Mouse (Mus musculus): Measurements from ENCODE around the gene Ccdc187. TPM values are rescaled to one million over a fixed set of nuclear protein-coding genes. Genes with fewer than 3 reads are reported as not detected.
A peak's percentile ranks its signal among the peaks of the same experiment; 100 is the strongest.

Ccdc187 gene
- total RNA-seq, 2 experiments from 2014 or later: 0.81 to 0.92 TPM

DNA sequence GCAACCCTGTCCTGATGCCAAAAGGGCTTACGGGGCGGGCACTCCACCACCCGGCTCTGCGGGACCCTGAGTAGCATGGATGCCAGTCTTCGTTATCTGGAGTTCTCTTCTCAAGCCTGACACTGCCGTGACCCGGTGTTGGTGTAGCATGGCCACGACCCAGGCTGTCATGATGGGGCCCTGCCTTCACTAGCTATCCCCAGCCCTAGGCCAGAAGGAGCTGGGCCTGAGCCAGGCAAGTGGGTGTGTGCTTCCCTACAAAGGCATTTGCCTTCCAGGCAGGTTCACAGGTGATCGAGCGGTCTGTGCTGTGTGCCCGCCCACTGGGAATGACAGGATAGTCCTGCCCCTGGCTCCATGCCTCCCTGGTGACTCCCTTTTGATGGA lies 21.6 kb upstream of the Ccdc187 start:
- peak; percentile 65 for DNase-seq

- peak; percentile 90 for DNase-seq
Measured at GRCm38 (mm10) chr2:26315072-26315924, 20.9 kb upstream of the Ccdc187 start, which contains the start of gene Gpsm1. TSS of gene Gpsm1 (plus strand) at chr2:26315515.

- peak; percentile 71 for DNase-seq
Measured at GRCm38 (mm10) chr2:26314281-26315071, 20.1 kb upstream of the Ccdc187 start.

DNA sequence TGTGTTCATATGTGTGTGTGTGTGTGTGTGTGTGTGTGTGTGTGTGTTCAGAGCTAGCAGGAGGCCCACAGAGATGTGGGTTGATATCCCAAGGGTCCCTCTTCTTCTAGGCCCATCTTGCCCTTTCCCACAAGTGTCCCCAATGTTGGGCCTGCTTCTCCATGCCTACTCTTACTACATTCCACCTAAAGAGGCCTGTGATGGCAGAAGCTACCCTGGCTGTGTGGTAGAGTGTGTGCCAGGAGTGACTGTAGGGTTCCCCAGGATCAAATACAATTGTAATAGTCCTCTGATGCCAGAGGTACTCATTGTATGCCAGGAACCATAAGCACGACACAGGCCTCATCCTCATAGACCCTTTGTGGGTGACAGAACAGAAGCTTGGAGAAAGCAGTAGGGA lies 19.0 kb upstream of the Ccdc187 start:
- DNase-seq: no peak

- no peak for DNase-seq
Measured at GRCm38 (mm10) chr2:26312812-26313211, 18.5 kb upstream of the Ccdc187 start.

DNA sequence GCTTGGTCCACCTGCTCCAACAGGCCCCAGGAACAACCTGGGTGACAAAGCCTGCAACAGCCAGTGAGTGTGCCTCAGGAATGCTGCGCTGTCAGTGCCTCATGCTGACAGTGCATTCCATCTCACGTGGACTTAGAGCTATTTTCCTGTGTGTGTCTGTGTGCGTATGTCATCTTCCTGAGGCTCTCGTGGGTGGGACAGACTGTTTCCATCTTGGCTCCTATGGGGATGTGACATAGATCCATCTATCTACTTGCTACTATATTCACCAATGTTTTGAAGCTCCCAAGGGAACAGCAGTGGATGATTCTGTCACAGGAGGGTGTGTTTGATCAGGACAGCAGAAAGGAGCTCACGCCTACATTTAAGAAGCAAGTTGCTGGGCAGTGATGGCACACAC lies 17.6 kb upstream of the Ccdc187 start:
- DNase-seq: no peak

- peak; percentile 58 for DNase-seq
Measured at GRCm38 (mm10) chr2:26309739-26310138, 15.4 kb upstream of the Ccdc187 start.

DNA sequence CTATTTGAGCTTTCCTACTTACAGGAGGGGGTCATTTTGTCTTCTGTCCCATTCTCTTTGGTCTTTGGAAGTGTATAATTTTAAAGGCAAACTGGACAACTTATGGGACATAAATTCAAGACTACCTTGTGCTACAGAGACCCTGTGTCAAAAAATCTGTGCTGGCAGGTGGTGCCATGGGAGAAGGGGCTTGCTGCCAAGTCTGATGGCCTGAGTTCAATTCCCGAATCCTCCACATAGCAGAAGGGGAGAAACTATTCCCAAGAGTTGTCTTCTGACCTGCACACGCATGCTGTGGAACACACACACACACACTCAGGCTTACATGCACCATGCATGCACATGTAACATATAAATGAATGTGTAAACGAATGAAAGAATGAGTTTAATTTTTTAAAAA lies 12.3 kb upstream of the Ccdc187 start:
- DNase-seq: no peak

DNA sequence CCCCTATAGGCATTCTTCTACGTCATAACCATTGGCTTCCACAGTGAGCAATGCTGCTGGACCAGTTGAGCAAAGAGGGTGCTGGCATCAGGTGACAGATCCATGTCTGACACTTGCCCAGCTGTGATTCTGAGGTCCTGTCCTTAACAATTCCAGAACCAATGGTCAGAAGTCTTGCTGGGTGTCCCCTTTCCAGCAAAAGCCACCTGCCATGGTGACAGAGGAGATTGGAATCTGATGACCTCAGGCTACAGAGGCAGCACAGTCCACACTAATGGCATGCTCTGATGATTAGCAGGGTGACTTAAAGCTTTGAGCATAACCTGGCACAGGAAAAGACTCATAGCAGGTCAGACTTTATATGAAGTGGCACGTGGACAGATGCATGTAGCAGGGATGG lies 11.2 kb upstream of the Ccdc187 start:
- DNase-seq: no peak

GRCm38 (mm10) chr2:26304711-26305110 lies 10.4 kb upstream of the Ccdc187 start:
- DNase-seq: no peak

DNA sequence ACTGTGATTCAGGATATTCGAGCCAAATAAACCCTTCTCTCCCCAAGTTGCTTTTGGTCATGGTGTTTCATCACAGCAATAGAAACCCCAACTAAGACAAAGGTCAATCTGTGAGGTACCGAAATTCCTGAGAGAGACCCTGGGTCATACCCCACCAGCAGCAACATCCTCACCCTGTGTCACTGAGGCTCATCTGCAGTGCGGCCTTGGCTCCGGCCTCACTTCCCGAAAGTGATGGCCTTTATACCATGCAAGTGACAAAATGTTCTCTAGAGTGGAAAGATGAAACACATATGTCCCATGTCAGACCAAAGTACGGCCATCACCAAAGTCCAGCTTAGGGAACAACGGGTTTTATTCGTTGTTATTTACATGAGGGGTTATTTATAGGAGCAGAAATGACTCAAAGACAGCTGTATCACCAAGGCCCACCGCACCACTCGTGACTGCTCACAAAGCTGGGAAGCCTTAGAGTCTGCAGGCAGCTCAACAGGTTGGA lies 7.7 kb upstream of the Ccdc187 start:
- DNase-seq: no peak

DNA sequence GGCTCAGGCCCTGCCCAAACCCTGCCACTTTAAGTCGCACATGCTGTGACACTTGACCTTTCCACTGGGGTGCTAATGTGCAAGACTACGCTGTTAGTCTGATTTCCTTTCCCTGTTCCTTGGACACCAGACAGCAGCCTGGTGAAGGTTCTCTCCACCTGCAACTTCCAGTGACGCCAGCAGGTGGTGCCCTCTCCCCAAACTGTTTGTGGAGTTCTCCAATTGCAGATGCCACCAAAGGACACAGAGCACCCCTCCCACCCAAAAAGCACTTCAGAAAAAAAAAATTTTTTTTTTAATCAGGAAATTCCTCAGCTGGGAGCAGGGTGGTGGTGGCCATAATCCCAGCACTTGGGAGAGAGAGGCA lies 6.4 kb upstream of the Ccdc187 start:
- DNase-seq: peak; percentile 94

DNA sequence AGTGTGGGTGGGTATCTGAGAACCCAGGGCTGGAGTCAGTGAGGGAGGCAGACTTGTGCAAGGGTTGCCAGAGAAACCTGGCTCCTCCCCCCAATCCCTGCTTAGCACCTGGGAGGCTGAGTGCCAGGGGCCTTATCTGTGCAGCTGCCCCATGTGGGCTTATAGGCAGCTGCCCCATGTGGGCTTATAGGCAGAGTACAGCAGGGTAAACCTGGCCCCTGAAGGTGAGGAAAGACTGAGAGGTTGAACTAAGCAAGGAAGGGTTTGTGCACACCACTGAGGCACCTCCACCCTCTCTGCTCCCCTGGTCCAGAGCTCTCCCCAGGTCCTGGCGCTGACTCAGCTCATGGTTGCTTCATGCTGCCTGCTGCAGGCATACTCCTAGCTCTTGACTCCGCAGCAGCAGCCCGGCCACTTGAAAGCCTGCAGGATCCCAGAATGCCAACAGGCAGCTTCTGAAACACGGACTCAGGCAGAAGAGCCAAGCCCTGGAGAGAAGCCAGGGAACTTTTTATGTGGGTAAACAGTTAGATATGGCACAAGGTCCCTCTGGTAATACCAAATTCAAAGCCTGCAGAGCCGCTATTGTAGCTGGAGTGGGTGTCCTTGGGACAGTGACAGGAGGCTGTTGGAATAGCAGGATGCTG lies 5.9 kb upstream of the Ccdc187 start:
- DNase-seq: peak; percentile 42

DNA sequence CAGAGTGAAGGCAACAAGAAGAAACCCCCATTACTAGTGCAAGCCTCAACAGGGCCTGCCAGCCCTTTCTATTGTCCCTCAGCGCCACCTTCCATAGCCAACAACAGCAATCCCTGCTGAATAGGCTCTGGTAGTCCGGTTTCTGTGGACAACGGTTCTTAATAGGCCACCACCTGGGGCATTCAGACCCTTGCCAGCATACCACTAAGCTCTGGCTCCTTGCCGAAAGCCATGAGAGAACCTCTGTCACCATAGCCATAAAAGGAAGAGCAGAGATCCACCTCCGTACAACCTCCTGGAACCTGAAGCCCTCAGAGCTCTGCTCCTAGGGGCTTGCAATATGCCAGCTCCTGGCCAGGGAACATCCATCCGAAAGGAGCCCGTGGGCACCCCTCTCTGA lies 5.0 kb upstream of the Ccdc187 start:
- DNase-seq: no peak

DNA sequence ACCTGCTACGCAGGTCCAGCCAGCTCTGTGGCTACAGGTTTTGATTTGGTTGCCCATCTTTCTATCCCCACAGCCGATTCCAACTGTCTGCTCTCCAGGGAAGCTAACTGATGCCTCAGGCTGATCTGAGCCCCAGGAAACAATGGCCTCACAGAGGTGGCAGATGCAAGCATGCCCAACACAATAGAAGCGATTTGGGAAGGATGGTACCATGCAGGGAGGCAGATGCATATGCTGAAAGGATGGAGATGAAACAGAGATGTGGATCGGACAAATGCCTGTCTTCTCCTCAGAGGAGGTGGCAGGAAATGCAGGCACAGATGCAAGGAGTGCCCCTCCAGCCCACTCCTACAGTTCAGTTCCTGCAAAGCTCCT lies 4.5 kb upstream of the Ccdc187 start:
- no peak for DNase-seq

DNA sequence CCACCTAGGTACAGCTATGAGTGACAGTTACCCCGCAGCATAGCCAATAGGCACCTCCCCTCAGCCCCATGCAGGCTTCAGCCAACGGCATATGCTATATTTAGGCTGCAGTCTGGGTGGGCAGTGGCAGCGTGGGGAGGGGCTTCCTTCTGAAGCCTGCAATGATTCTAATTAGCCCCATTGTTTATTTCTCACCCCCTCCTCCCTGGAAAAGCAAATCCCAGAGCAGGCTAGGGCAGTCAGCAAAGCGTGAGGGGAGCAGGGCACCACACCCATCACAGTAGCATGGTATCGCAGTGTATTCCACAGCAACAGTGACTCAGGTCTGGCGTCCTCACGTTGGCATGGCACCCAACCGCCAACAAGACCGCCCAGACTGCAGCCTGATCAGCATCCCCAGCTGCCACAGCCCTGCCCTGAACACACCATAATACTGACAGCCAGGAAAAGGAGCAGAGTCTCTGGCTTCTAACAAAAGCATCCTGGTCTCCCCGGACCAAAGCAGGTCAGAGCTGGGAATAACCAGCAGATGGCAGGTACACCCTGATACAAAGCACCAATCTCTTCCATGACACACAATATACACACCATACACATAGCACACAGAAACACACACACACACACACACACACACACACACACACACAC lies 4.0 kb upstream of the Ccdc187 start:
- peak; percentile 61 for DNase-seq

DNA sequence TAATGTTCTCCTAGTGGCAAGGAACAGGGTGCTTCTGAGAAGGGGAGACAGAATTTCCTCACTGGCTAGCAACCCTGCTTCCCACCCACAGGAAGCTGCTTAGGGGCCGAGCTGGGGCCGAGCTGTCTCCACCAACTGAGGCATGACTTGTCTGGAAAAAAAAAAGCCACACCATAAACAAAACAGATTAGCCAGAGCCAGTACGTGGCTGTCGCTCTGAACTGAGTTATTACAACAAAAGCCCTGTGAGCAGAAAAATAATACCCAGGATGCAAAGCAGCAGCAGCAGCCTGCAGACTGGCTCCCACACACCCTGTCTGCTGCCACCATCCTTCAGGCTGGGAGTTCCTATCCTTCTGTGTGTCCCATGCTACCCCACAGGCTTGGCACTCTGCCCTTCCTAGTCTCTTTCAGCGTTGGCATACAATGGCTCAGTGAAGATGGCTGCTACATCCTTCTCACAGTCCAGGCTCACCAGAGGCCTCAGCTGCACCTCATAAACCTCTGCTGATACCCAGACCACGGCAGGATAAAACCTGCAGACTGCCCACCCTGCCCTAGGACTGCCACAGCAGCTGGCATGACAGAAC lies 2.3 kb upstream of the Ccdc187 start:
- DNase-seq: no peak

- DNase-seq: no peak
Measured at GRCm38 (mm10) chr2:26290133-26290532, 4.2 kb downstream of the Ccdc187 start.

DNA sequence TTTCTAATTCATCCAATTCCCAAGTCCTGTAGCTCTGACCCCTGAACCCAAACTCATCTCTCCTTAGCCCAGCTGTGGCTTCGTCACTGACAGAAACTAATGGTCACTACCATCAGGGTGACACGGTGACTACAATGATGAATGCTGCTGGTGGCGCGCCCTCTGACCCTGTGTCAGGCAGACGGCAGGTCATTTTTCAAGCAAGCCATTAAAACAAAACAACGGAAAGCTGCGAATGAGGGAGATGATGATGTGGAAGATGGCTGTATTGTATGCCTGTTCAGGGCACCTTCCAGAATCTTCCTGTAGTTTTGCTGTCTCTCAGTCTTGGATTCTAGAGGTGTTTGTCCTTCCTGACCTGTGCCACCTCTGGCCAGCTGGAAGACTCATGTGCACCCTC lies 8.0 kb downstream of the Ccdc187 start:
- no peak for DNase-seq

- peak; percentile 79 for DNase-seq
Measured at GRCm38 (mm10) chr2:26285804-26286203, 8.6 kb downstream of the Ccdc187 start.

- DNase-seq: no peak
Measured at GRCm38 (mm10) chr2:26280594-26280993, 13.8 kb downstream of the Ccdc187 start.

GRCm38 (mm10) chr2:26279712-26280111 lies 14.6 kb downstream of the Ccdc187 start:
- no peak for DNase-seq
